Mouse (Mus musculus): ENCODE results near the gene Pls1. TPM values are rescaled to one million over a fixed set of nuclear protein-coding genes. Genes with fewer than 3 reads are reported as not detected.
A peak's percentile ranks its signal among the peaks of the same experiment; 100 is the strongest.

Gene Pls1
- polyA plus RNA-seq, 1 experiment from 2014 or later, result 45.6 TPM

- no peak for DNase-seq (ENCODE audit: low spot score)
- peak overlapping the region; percentile 80; the same call in 1 of the 2 replicates for H3K4me3 ChIP-seq (ENCODE audit: low read depth, low read length)
Observed at GRCm38 (mm10) chr9:95750746-95751145, 94.4 kb downstream of the Pls1 start.

GRCm38 (mm10) chr9:95750037-95750511, 95.0 kb downstream of the Pls1 start, which contains the start of gene Trpc1:
TSS of gene Trpc1 (minus strand) at chr9:95750375.
- Histone ChIP-seq H3K36me3 (ENCODE audit: control insufficient read depth, insufficient read depth, low read length) (no peaks in the 10 kb centered on the region), H3K4me3 (ENCODE audit: low read depth, low read length) (peak within 1 kb of the TSS; percentile 80), H3K4me1 (replicated peaks; ENCODE audit: control insufficient read depth, insufficient read depth) (no peaks in the 10 kb centered on the region), H3K27me3 (ENCODE audit: control insufficient read depth, insufficient read depth, low read length) (no peaks in the 10 kb centered on the region), H3K9me3 (ENCODE audit: control insufficient read depth, low read length) (no peaks in the 10 kb centered on the region), H3K27ac (replicated peaks) (peak within 1 kb of the TSS; percentile 56; the same call in 1 of the 2 replicates), H3K4me2 (replicated peaks; ENCODE audit: low read depth) (peak within 1 kb of the TSS; percentile 91), H3K9ac (ENCODE audit: low read length) (peak within 1 kb of the TSS; percentile 81)
- DNase-seq (ENCODE audit: low spot score) (peak; percentile 94), ATAC-seq (ENCODE audit: low FRiP score, low TSS enrichment) (peak; percentile 98)
- under 1% methylated on average over 42 of the region's 56 CpGs for WGBS
- TF ChIP-seq EP300 (optimal IDR thresholded peaks at IDR 0.05), result no peak
- no peak for TF ChIP-seq CTCF (IDR thresholded peaks at IDR 0.05; ENCODE audit: low read depth)

More at GRCm38 (mm10) chr9:95750746-95751145, 94.4 kb downstream of the Pls1 start:
- no peak overlapping the region for H3K9ac ChIP-seq (ENCODE audit: low read length)
- no peaks in the 10 kb centered on the region for H3K36me3 ChIP-seq (ENCODE audit: control insufficient read depth, insufficient read depth, low read length)
- H3K4me2 ChIP-seq (replicated peaks; ENCODE audit: low read depth), result peak overlapping the region; percentile 91; the same call in 1 of the 2 replicates
- H3K27ac ChIP-seq (replicated peaks), result no peak overlapping the region
- TF ChIP-seq EP300 (optimal IDR thresholded peaks at IDR 0.05) (no peak), CTCF (IDR thresholded peaks at IDR 0.05; ENCODE audit: low read depth) (peak; percentile 43)
- no peaks in the 10 kb centered on the region for H3K4me1 ChIP-seq (replicated peaks; ENCODE audit: control insufficient read depth, insufficient read depth)
- WGBS, result 37% methylated on average over 9 of the region's 9 CpGs
- H3K27me3 ChIP-seq (ENCODE audit: control insufficient read depth, insufficient read depth, low read length), result no peaks in the 10 kb centered on the region
- no peaks in the 10 kb centered on the region for H3K9me3 ChIP-seq (ENCODE audit: control insufficient read depth, low read length)
- no peak for ATAC-seq (ENCODE audit: low FRiP score, low TSS enrichment)

DNA sequence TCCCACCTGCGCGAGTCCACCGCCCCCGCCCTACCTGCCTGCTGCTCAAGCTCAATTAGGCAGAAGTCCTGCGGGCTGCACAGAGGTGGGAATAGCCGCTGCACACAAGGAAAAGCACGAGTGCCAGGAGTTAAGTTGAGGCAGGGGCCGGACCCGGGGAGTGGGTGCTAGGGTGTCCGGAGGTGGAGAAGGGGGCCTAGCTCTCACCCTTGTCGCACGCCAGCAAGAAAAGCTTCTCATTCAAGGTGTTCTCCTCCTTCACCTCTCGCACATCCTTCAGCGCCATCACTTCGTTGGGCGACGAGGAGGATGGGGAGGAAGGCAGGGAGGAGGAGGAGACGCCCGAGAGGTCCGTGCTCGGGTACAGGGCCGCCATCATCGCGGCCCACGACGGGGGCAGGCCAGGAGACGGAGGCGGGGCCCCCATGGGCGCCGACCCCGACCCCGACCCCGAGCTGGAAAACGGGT, 95.6 kb downstream of the Pls1 start:
- Histone ChIP-seq H3K36me3 (ENCODE audit: control insufficient read depth, insufficient read depth, low read length) (no peaks in the 10 kb centered on the region), H3K4me1 (replicated peaks; ENCODE audit: control insufficient read depth, insufficient read depth) (no peaks in the 10 kb centered on the region), H3K27me3 (ENCODE audit: control insufficient read depth, insufficient read depth, low read length) (no peaks in the 10 kb centered on the region), H3K9ac (ENCODE audit: low read length) (peak overlapping the region; percentile 81), H3K27ac (replicated peaks) (no peak overlapping the region), H3K4me3 (ENCODE audit: low read depth, low read length) (peak overlapping the region; percentile 80), H3K4me2 (replicated peaks; ENCODE audit: low read depth) (peak overlapping the region; percentile 91), H3K9me3 (ENCODE audit: control insufficient read depth, low read length) (no peaks in the 10 kb centered on the region)
- DNase-seq (ENCODE audit: low spot score) (peak; percentile 18), ATAC-seq (ENCODE audit: low FRiP score, low TSS enrichment) (peak; percentile 73)
- 3% methylated on average over 23 of the region's 34 CpGs for WGBS
- TF ChIP-seq CTCF (IDR thresholded peaks at IDR 0.05; ENCODE audit: low read depth) (no peak), EP300 (optimal IDR thresholded peaks at IDR 0.05) (no peak)

DNA sequence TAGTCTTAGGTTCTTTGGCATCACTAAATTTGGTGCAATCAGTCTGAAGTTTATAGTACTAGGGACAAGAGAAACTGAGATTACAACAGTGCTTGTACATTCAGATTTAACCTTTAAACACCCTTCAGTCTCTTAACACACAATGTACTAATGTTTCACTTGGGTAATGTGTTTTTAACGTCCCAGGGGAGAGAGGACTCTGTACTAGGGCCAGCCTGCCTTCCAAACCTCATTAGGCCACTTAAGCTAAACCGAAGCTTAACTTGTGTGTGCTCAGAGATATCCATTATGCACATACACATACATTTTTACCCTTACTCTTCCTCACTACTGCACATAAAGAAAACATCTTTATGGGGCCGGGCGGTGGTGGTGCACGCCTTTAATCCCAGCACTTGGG, 97.8 kb downstream of the Pls1 start:
- WGBS, result 84% methylated on average over 5 of the region's 5 CpGs

DNA sequence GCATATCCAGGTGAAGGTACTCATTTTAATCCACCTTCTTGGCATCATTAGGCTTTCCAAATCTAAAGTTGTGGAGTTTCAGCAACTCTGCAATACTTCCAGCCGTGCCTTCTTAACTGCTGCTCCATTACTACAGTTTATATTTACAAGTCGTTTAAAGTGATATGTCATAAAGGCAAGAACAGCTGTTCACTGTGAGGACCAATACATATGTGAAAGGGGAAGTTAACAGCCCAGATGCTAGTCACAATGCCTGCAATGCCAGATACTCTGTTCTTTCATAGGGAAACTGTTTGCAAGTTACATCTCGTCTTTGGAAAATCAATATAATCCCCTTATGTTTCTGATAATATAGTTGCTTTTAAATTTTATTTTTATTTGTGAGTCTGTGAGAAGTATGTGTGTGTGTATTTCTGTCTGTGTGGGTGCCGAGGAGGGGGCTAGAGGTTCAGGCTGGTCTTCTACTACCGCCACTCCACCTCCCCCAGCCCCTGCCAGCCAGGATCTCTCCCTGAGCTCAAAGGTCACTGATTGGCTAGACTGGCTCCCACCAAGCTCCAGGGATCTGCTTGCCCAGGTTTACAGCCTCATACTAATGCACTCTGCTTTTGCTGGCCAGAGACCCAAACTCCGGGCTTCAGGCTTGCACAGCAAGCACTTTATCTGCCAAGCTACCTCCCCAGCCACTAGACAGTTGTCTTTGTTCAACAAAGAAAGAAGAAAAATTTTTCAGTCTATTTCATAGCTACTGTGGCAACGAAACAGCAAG, 100.1 kb downstream of the Pls1 start:
- no peak overlapping the region for H3K4me3 ChIP-seq (ENCODE audit: low read depth, low read length)
- TF ChIP-seq CTCF (IDR thresholded peaks at IDR 0.05; ENCODE audit: low read depth), result no peak
- no peak for TF ChIP-seq EP300 (optimal IDR thresholded peaks at IDR 0.05)
- H3K4me1 ChIP-seq (replicated peaks; ENCODE audit: control insufficient read depth, insufficient read depth), result no peaks in the 10 kb centered on the region
- no peak overlapping the region for H3K9ac ChIP-seq (ENCODE audit: low read length)
- no peaks in the 10 kb centered on the region for H3K36me3 ChIP-seq (ENCODE audit: control insufficient read depth, insufficient read depth, low read length)
- H3K27me3 ChIP-seq (ENCODE audit: control insufficient read depth, insufficient read depth, low read length), result no peaks in the 10 kb centered on the region
- H3K27ac ChIP-seq (replicated peaks), result no peak overlapping the region
- H3K4me2 ChIP-seq (replicated peaks; ENCODE audit: low read depth), result no peak overlapping the region
- no peak for ATAC-seq (ENCODE audit: low FRiP score, low TSS enrichment)
- DNase-seq (ENCODE audit: low spot score), result no peak
- 53% methylated on average over 7 of the region's 7 CpGs for WGBS
- H3K9me3 ChIP-seq (ENCODE audit: control insufficient read depth, low read length), result no peaks in the 10 kb centered on the region

More for the DNA sequence above, 97.8 kb downstream of the Pls1 start:
- no peaks in the 10 kb centered on the region for H3K4me1 ChIP-seq (replicated peaks; ENCODE audit: control insufficient read depth, insufficient read depth)
- no peak overlapping the region for H3K27ac ChIP-seq (replicated peaks)
- TF ChIP-seq EP300 (optimal IDR thresholded peaks at IDR 0.05), result no peak
- ATAC-seq (ENCODE audit: low FRiP score, low TSS enrichment) (no peak), DNase-seq (ENCODE audit: low spot score) (no peak)
- no peaks in the 10 kb centered on the region for H3K27me3 ChIP-seq (ENCODE audit: control insufficient read depth, insufficient read depth, low read length)
- H3K4me2 ChIP-seq (replicated peaks; ENCODE audit: low read depth), result no peak overlapping the region
- no peak overlapping the region for H3K9ac ChIP-seq (ENCODE audit: low read length)
- no peaks in the 10 kb centered on the region for H3K9me3 ChIP-seq (ENCODE audit: control insufficient read depth, low read length)
- H3K4me3 ChIP-seq (ENCODE audit: low read depth, low read length), result no peak overlapping the region
- H3K36me3 ChIP-seq (ENCODE audit: control insufficient read depth, insufficient read depth, low read length), result no peaks in the 10 kb centered on the region

- DNase-seq (ENCODE audit: low spot score) (no peak), ATAC-seq (ENCODE audit: low FRiP score, low TSS enrichment) (no peak)
- Histone ChIP-seq H3K27me3 (ENCODE audit: control insufficient read depth, insufficient read depth, low read length) (no peaks in the 10 kb centered on the region), H3K9ac (ENCODE audit: low read length) (no peak overlapping the region), H3K4me3 (ENCODE audit: low read depth, low read length) (no peak overlapping the region), H3K4me2 (replicated peaks; ENCODE audit: low read depth) (no peak overlapping the region), H3K36me3 (ENCODE audit: control insufficient read depth, insufficient read depth, low read length) (no peaks in the 10 kb centered on the region), H3K9me3 (ENCODE audit: control insufficient read depth, low read length) (no peaks in the 10 kb centered on the region), H3K4me1 (replicated peaks; ENCODE audit: control insufficient read depth, insufficient read depth) (no peaks in the 10 kb centered on the region), H3K27ac (replicated peaks) (no peak overlapping the region)
- TF ChIP-seq CTCF (IDR thresholded peaks at IDR 0.05; ENCODE audit: low read depth), result peak; percentile 42; the same call in 1 of the 2 replicates
- TF ChIP-seq EP300 (optimal IDR thresholded peaks at IDR 0.05), result no peak
Observed at GRCm38 (mm10) chr9:95736238-95736637, 108.9 kb downstream of the Pls1 start.

All from stomach, postnatal 0 days (tissue).